Mouse (Mus musculus) lung, adult 2 months (tissue): ENCODE results near the gene Cep295nl.

Experiments used
- CTCF ChIP-seq: fragments of 200-500 bp; IDR thresholded peaks from 2 replicates; pipeline ENCODE4 v1.5.1; 2011; ENCODE audit warnings: mild to moderate bottlenecking, low read length, control low read depth; ENCODE audit not compliant: insufficient read depth
- POLR2A ChIP-seq: fragments of 200-500 bp; IDR thresholded peaks from 2 replicates; pipeline ENCODE4 v1.6.1; 2011; ENCODE audit warnings: low read depth, mild to moderate bottlenecking, control low read depth, low read length, borderline replicate concordance; ENCODE audit errors: extremely low read depth

- TF ChIP-seq CTCF, result peak; percentile 96
- TF ChIP-seq POLR2A, result no peak
These were observed 25.2 kb downstream of the Cep295nl start for GRCm38 (mm10) chr11:118317129-118317528.
